Mouse (Mus musculus) lung, postnatal 4 days (tissue): ENCODE measurements around the gene Hoxa1.

Experiments used
- DNase-seq, 2 experiments: peaks; one replicate each; pipeline ENCODE4 v3.0.0; 2021

Hoxa1 gene

GRCm38 (mm10) chr6:52170898-52171223 lies 12.7 kb upstream of the Hoxa1 start:
- DNase-seq, result peak in 1 of 2 experiments; percentile 71

DNA sequence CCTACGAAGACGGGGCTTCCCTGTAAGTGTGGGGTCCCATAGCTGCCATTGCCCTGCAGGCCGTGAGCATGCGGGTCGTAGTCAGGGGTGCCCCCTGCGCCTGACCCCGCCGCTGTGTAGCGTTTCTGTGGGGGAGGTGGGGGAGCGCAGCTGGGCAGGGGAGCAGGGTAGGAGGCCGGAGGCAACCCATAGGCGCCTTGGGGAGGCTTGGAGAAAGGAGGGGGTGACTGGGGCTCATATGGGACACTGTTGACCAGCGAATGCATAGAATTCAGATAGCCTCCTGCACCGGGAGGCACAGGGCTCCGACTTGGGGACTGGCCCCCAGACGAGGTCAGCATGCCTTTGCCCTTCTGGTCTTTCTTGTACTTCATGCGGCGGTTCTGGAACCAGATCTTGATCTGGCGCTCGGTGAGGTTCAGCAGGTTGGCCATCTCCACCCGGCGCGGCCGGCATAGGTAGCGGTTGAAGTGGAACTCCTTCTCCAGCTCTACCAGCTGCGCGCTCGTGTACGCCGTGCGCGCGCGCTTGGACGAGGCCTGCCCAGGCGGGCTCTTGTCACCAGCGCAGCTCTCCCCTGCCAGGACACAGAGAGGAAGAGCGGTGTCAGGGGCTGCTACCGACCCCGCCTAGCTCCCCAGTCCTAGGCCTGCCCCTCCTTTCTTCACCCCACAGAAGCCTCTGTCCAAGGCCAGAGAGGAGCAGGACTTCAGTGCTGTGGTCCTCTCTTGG lies 12.2 kb upstream of the Hoxa1 start:
- DNase-seq, result peak in 1 of 2 experiments; percentile 86

DNA sequence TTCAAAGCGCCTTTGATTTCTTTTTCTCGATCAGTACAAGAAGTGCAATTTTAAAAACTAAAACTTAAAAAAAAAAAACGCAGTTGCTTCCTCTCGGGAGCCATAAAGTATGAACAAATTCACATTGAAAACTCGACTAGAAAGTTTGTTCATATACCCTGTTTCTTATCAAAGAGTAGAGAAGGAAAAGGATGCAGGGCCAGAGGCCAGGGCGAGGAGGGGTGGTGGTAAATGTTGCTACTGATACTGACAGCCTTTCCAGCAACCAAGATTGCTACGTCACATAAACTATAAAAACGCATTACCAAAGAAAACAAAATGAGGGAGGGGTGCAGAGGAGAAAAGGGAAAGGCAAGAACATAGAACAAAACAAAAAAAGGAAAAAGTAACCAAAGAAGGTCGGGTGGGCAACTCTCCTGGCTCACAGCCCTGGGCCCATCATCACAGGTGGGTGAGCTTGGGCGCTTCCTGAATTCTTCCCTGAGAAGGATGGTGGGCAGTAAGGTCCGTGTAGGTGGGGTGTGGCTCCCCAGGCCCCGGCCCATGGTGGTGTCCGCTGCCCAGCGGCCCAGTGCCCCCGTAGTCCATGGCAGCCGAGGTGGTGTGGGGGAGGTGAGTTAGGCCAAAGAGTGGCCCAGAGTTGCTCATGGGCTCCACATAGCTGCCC lies 11.5 kb upstream of the Hoxa1 start:
- no peak for DNase-seq

DNA sequence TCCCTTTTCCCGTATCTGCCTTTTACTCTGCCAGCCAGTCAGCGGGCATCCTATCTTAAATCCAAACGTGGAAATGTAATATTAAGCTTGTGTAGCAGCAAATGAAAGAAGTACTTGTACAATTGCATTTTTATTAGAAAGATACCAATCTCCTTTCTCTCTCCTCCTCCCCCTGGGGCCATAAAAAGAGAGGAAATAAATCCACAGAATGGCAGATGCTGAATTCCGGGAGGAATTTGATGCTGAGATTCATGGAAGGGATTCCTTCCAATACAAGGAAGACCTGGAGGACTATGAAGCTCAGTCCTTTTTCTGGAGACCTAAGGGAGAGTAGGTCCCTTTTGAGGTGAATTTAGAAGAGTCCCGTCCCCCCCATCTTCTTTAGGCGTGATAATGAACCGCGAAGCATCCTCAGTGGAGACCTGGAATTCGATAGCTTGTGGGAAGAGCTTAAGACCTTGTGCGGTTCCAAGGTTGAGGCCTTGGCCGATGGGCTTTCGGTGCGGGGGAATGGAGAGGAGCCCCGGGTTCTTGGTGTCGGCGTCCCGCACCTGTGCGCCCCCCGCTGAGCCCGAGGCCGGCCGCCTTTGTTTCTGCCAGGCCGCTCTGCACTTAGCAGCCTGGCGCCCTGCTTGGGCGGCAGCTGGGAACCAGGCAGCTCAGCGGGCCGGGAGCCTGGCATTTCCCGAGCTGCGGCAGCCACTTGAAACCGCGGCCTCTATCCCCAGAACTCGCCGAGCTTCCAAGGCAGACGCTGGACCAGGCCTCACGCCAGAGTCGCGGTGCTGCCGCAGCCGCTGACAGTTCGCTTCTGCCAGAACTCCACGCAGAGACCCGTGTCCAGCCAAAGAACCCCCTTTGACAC lies 10.3 kb upstream of the Hoxa1 start:
- peak; percentile 44 to 65 for DNase-seq

GRCm38 (mm10) chr6:52167736-52168161 lies 9.6 kb upstream of the Hoxa1 start:
- DNase-seq, result no peak

DNA sequence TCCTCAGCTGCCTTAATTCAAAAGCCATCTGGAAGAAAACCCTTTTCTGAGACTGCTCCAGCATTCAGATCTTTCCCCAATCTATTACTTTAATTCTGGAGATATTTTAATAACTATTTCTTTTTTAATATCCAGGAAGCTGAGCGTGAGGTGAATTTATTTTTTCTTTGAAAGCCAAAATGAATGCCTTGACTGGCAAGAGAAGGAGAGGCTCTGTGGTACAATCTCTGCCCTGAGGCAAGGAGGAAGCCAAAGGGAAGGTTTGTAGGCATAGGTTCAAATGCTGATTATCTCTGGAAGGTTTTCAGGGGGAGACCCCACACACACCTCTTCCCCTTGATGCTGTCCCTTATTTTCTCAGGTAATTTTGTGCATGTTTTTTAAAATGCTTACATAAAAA lies 9.1 kb upstream of the Hoxa1 start:
- DNase-seq, result no peak

- no peak for DNase-seq
These were observed 8.4 kb upstream of the Hoxa1 start for GRCm38 (mm10) chr6:52166431-52167077.

DNA sequence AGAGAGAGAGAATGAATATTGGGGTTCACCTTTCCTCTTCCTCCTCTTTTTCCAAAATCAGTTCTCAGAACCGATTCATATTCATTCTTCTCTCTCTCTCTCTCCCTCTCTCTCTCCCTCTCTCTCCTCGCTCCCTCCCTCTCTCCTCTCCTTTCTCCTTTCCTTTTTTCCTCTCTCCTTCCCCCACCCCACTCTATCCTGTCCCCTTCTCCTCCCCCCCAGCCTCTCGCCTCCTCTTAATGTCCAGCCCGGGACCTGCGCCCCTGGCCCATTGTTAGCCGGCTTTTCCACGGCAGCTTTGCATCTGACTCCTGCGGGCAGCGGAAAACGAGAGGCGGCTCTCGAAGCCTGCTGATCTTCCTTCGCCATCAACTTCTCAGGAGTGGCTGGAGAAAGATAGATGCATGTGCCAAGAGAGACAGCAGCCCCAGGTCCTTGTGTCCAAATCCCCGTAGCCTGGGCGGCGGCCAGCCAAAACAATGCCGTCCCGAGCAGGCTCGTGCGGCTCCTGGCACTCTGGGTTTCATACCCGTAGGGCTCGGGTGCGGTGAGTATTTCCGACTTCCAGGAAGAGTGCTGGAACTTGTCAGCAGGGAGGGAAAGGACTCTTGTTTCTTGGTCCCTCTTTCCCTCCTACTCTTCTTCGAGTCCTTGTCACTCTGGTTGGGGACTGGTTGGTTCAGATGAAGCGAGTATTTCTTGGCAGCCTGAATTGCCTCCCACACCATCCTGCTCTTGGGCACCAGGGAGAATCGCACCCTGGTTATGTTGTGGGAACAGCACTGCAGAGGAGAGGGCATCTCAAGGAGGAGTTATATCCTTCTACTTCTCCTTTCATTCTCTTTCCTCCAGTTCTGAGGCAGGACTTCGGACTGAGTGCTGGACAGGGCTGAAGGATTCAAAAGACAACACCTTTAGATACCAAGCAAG lies 7.6 kb upstream of the Hoxa1 start:
- peak; percentile 68 to 79 for DNase-seq

GRCm38 (mm10) chr6:52164626-52165440 lies 6.7 kb upstream of the Hoxa1 start, which contains the start of gene Hoxa2:
Gene Hoxa2, minus strand, starts transcription at chr6:52164831.
- peak; percentile 68 to 82 for DNase-seq

GRCm38 (mm10) chr6:52164051-52164625 lies 6.0 kb upstream of the Hoxa1 start:
- peak; percentile 58 to 67 for DNase-seq

GRCm38 (mm10) chr6:52163366-52164031 lies 5.4 kb upstream of the Hoxa1 start:
- DNase-seq, result peak; percentile 63 to 83

DNA sequence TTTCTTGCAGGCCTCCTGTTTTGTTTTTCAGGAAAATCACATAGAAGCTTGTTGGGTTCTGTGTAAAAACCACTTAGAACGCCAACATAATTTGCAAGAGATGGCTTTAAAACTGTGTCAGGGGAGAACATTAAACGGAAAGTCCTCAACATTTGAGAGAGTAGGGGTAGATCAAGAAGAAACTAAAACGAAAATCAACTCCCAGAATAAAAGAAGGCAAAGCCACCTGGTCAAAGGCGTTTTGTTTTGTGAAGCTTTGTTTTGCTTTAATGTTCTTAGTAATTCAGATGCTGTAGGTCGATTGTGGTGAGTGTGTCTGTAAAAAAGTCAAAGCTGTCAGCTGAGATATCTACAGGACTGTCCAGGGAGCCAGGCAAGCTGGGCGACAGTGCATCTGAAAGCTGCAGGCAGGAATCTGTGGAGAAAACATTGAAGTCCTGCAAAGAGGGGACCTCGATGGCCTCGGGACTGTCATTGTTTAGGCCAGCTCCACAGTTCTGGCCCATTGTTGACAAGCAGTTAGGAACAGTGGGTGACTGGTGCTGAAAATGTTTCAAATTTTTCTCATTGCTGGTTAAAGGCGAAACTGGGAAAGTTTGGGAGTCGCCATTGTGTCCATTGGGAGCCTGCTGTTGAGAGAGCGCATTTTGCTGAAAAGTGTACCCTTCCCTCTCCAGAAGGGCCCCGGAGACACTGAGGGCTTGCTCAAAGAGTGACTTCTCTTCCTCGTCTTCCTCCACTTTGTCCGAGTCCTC lies 4.7 kb upstream of the Hoxa1 start:
- DNase-seq, result peak in 1 of 2 experiments; percentile 51

GRCm38 (mm10) chr6:52162093-52162380 lies 3.9 kb upstream of the Hoxa1 start:
- no peak for DNase-seq

- DNase-seq, result no peak
These were observed 3.4 kb upstream of the Hoxa1 start for GRCm38 (mm10) chr6:52161336-52162092.

DNA sequence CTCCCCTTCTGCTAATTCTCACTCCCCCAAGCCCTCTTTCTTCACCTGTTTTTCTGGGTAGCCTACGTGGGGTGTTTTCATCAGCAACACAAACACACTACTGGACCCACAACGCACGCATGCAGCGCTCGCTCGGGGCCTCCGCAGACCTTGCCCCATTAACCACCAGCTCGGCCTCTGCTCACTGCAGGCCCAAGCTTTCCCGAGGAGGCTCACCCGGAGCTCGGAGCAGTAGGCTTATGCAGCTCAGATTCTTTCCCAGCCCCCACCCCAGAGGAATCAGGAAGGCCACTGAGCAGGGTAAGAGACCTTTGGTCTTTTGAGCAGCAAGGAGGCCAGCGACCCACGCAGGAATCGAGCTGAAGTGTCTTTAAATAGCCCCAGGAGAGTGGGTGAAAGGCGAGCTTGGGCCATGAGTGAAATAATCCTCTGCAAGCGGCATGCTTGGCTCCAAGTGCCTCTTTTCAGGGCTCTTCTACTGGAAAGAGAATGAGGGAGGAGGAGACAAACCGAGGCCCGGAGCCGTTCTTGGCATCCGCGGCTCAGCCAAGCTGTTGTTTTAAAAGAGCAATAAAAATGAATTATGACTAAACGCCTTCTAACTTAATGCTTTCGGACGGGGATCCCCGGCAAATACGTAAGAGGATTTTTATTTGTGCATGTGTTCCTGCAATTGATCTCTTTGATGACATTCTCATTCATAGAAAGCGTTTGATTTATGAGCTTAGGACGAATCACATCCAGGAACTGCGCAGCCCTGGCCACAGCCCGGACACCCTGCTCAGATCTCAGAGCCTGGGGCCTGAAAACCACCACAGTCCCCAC lies 2.6 kb upstream of the Hoxa1 start:
- peak; percentile 69 to 87 for DNase-seq

DNA sequence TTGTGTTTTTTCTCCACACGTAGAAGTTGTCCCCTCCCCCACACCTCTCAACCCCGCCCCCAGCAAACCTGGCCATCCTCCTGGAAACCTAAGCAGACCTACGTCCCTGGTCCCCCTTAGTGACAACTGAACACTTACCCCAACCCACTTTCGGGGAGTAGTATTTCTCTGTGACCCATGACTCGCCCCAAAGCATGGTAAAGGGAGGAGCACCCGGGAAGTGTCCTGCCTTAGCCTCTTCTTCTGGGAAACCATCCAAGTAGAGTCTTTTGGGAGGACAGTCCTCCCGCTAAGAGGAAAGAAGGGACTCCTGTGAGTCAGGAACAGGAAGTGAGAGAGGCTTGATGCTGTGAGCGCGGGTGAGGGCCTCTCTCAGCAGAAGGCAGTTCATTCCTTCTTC lies 1.9 kb upstream of the Hoxa1 start:
- peak; percentile 45 to 51 for DNase-seq

DNA sequence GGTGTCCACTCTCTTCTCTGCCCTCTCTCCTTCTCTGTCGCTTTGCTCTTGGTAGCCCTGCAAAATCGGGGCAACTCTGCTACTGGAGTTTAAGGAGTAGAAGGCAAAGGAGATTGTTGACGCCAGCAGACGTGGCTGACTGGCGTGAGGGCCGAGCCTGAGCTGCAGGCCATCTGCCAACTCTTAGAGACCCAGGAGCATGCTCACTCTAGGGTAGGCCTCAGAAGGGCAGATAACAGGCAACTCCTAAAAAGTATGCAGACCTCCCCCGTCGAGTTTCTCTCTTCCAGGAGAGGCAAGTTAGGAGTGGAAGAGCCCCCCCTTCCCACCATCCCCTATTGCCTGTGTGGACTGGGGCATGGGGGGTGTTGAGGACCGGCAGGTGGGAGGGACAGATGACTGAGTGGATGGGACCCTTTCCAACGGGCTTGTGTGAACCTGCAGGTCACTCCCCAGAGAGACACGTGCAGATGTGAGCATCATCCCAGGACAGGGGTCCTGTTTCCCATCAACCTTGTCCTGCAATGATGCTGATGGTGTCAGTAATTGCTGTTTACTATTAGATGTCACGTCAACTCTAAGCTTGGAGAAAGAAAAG lies 1.1 kb upstream of the Hoxa1 start:
- peak; percentile 58 to 76 for DNase-seq
